Mouse (Mus musculus) liver (tissue): Measurements from ENCODE around the gene C77080.

Source experiments
- DNase-seq: peaks from one replicate; pipeline ENCODE4 v3.0.0-alpha.2; 2020; ENCODE audit warnings: mixed read lengths

C77080 gene

GRCm38 (mm10) chr4:129266821-129267220 is 5.6 kb upstream of the C77080 start:
- DNase-seq, result no peak

GRCm38 (mm10) chr4:129266191-129266590 is 5.0 kb upstream of the C77080 start:
- no peak for DNase-seq

GRCm38 (mm10) chr4:129263225-129264021 is 2.2 kb upstream of the C77080 start:
- peak; percentile 82 for DNase-seq

- no peak for DNase-seq
Measured at GRCm38 (mm10) chr4:129260678-129261077, 526 bp downstream of the C77080 start.

- DNase-seq, result no peak
Measured at GRCm38 (mm10) chr4:129259101-129259500, 2.1 kb downstream of the C77080 start.

- DNase-seq, result peak; percentile 57
Measured at GRCm38 (mm10) chr4:129256450-129257380, 4.5 kb downstream of the C77080 start.

GRCm38 (mm10) chr4:129254571-129254970 is 6.6 kb downstream of the C77080 start:
- no peak for DNase-seq

- no peak for DNase-seq
Measured at GRCm38 (mm10) chr4:129252492-129252891, 8.7 kb downstream of the C77080 start.

GRCm38 (mm10) chr4:129251482-129252125 is 9.6 kb downstream of the C77080 start:
- DNase-seq, result no peak

- DNase-seq, result no peak
Measured at GRCm38 (mm10) chr4:129250759-129251481, 10.3 kb downstream of the C77080 start.

GRCm38 (mm10) chr4:129249288-129249687 is 11.9 kb downstream of the C77080 start:
- DNase-seq, result no peak

- no peak for DNase-seq
Measured at GRCm38 (mm10) chr4:129248243-129248767, 12.9 kb downstream of the C77080 start.

GRCm38 (mm10) chr4:129247381-129248242 is 13.6 kb downstream of the C77080 start:
- DNase-seq, result no peak

GRCm38 (mm10) chr4:129246360-129247301 is 14.6 kb downstream of the C77080 start:
- DNase-seq, result no peak

GRCm38 (mm10) chr4:129244802-129245201 is 16.4 kb downstream of the C77080 start:
- DNase-seq, result no peak

GRCm38 (mm10) chr4:129242761-129243160 is 18.4 kb downstream of the C77080 start:
- DNase-seq, result no peak

- no peak for DNase-seq
Measured at GRCm38 (mm10) chr4:129242327-129242726, 18.9 kb downstream of the C77080 start.

- DNase-seq, result no peak
Measured at GRCm38 (mm10) chr4:129241898-129242297, 19.3 kb downstream of the C77080 start.

- peak; percentile 91 for DNase-seq
Measured at GRCm38 (mm10) chr4:129239075-129239474, 22.1 kb downstream of the C77080 start.

GRCm38 (mm10) chr4:129238579-129239016 is 22.6 kb downstream of the C77080 start:
- no peak for DNase-seq
